Mouse (Mus musculus) left cerebral cortex, adult 6 months (tissue): ENCODE results near the gene Fmr1nb. TPM values are rescaled to one million over a fixed set of nuclear protein-coding genes. Genes with fewer than 3 reads are reported as not detected.

Experiments
- long read RNA-seq, 2 experiments: library from polyadenylated mRNA; unstranded; transcript quantifications; one replicate each; pipeline ENCODE4 v2.0.0; 2019 to 2020
- polyA plus RNA-seq: library from polyadenylated mRNA; unstranded; fragments of <200 nt; fragmentation: Nextera tagmentation; gene quantifications from 2 replicates; pipeline ENCODE4 v1.2.3, GENCODE M21; 2021

Fmr1nb gene
- polyA plus RNA-seq = not detected in 2 replicates
- long read RNA-seq, experiment 1 = 0 reads
- long read RNA-seq, experiment 2 = 0 reads

DNA sequence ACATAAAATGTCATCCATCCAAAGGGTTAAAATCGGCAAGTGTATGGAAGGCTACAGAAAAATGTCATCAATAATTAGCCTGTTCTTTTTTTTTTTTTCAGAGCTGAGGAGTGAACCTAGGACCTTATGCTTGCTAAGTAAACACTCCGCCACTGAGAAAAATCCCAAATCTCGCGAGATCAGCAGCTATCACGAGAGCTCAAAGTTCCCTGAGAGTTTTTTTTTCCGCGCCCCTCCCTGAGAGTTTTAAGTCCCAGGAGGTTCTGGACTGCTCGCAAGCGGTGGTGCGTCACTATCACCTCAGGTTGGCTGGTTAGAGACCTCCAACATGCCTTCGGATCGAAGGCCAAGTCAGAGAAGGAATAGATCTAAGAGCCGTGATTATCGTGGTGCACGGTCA is at the start of gene Fmr1nb:
Fmr1nb (plus strand) TSS at position 234 of the 400 bp plus-strand sequence.

DNA sequence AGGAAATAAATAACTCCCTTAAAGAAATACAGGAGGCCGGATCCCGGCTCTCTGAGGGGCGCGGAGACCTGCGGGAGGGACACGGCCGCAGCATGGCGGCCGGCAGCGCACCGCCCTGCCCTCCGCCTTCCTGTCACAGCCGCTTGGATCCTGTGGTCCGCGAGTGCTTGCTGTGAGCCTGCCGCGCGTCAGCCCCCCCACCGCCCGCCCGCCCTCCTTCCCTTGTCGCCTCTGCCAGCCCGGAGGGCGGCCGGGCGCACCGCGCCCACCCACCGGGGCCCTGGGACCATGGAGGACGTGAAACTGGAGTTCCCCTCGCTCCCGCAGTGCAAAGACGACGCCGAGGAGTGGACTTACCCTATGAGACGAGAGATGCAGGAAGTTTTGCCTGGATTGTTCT is 59.4 kb downstream of the Fmr1nb start, which contains the start of gene Gm14698:
Gm14698 (plus strand) TSS at position 35 of the 400 bp plus-strand sequence.

Other genes starting within 250 kb of the Fmr1nb start
- gene Fmr1, start 83.3 kb upstream of the Fmr1nb start, polyA plus RNA-seq = 12.6 and 17.2 TPM in 2 replicates
- gene Gm14698, start 59.3 kb downstream of the Fmr1nb start, polyA plus RNA-seq = 0.36 and 0.60 TPM in 2 replicates
- gene Gm6812, start 131.2 kb downstream of the Fmr1nb start, polyA plus RNA-seq = not detected in 2 replicates